Mouse (Mus musculus) cerebellum, adult 9-10 months (tissue): ENCODE measurements around the gene Arap1.

Experiments used
- DNase-seq: peaks from one replicate; pipeline ENCODE4 v3.0.0; 2022

Arap1 gene

DNA sequence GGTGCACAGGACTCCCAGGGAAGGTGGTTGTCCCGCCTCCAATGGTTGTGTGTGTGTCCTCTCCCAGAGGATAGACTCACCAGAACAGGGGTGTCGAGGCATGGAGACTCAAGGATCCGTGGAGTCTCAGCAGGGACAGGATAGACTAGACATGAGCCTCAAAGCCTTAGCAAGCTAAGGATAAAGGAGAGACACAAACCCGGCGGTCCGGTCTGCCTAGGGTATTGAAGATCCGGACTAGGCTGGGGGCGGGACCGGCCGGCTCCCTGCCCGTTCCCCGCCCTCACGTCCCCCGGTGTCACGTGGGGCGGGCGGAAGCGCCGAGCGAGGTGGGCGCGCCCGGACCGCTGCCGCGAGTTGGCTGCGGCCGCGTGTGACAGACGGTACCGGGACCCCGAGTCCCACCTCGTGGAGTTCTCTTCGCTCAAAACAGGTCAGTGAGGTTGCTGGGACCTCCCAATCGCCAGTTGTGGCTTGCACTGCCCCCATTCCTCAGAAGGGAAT, at the start of gene Arap1:
Gene Arap1 (plus strand): TSS at position 301 of the 504 bp plus-strand sequence.
- no peak for DNase-seq

DNA sequence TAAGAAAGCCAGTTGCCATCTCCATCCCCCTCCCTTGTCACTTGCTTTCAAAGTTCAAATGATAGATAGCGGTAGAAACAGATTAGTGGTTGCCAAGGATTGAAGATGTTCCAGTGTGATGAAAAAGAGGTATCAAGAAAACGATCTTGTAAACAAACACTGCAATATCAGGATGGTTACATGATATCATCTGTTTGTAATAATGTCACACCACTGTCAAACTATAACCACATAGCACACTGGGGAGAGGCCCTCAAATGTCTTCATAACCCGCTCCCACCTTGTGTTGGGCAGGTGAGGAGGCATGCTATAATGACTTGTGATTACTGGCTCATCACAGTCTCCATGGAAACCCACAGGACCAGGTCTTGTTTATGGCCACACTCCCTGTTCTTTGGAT, 49.5 kb upstream of the Arap1 start:
- DNase-seq, result peak; percentile 26

DNA sequence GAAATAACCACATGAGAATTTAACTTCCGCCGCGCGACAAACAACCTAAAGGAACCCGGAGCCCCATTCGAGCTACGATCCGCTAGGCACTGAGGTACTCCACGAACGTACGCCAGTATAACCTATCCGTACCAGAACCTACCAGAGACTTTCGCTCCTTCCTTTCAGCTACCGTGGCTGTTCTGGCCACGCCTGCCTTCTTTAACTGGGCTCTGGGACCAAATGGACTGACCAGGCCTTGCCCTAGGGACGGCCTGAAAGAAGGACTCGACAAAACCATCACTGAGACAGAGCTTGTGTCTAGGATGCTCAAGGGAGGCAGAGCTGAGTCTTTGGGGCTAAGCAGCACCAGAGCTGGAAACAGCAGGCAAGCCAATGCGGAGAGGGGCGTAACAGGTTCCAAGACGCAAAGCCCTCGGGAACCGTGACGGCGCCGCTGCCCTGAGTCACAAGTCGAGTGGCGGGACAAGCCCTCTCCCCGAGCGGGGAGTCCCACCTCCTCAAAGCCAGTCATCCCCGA, 46.4 kb upstream of the Arap1 start:
- DNase-seq, result no peak

DNA sequence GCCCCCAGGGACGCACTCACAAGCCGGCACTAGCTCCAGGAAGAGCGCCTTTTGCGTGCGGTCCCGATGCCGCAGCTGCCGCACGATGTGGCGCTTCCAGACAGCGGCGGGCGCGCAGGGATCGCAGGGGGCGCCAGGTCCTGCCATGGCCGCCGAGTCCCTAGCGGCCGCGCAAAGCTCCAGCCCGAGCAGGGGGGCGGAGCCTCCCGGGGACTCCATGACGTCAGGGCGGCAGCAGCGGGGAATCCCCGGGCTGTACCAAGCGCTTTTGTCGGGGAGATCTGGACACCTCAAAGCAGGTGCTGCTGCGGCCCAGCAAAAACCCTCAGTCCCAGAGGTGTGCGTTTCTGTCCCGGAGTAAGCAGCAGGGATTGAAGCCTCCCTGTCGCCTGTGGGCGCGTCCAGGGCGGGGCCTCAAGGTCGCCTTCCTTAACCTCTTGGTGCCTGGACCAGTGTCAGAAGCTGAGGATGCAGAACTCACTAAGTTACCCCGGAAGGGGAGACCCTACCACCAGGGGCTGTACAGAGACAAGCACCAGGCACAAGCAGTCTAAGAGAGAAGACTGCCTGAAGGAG, 45.9 kb upstream of the Arap1 start, which contains the start of gene Atg16l2:
Gene Atg16l2 (minus strand): TSS at position 371 of the 576 bp plus-strand sequence.
- peak; percentile 97 for DNase-seq

DNA sequence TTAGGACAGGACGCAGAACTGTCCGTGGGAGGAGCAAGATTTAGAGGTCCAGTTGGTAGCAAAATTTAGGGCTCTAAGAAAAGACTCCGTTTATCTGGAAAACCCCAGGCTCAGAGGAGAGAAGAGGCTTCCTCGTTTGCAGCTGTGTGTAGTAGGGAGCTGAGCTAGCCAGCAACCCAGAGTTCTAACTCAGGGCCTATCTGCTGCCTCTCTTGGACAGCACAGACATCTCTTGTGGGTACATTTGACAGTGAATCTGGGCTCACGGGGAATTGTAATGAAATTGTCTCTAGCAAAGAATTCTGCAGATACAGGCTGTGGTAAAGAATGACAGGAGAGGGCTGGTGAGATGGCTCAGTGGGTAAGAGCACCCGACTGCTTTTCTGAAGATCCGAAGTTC, 45.2 kb upstream of the Arap1 start:
- peak; percentile 52 for DNase-seq

DNA sequence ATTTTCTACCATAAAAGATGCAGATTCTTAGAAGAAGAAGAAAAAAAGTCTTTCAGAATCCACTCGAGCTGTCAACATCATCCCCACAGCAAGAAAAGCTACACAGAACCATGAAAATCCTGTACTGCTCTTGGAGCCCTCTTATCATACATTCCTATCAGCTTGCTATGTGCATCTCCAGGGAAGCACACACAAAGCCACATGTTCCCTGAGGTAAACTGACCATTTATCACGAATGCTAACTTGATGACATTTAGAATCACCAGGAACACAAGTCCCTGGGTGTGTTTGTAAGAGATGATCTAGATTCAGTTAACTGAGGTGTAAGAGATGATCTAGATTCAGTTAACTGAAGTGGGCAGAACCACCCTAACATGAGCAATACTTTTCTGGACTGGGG, 41.0 kb upstream of the Arap1 start:
- DNase-seq, result no peak

DNA sequence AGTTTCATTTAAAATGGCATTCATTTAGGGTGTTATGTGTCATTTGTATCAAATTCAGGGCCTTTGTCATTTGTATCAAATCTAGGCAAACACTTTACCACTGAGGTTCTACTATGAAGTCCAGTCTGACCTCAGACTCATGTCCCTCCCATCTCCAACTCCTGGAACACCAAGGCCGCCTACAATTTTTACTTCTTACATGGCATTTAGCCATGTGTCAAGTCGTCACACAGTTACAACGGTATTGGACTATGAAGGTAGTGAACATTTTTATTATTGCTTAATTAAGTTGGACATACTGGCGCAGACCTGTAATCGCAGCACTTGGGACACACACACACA, 37.9 kb upstream of the Arap1 start:
- no peak for DNase-seq

DNA sequence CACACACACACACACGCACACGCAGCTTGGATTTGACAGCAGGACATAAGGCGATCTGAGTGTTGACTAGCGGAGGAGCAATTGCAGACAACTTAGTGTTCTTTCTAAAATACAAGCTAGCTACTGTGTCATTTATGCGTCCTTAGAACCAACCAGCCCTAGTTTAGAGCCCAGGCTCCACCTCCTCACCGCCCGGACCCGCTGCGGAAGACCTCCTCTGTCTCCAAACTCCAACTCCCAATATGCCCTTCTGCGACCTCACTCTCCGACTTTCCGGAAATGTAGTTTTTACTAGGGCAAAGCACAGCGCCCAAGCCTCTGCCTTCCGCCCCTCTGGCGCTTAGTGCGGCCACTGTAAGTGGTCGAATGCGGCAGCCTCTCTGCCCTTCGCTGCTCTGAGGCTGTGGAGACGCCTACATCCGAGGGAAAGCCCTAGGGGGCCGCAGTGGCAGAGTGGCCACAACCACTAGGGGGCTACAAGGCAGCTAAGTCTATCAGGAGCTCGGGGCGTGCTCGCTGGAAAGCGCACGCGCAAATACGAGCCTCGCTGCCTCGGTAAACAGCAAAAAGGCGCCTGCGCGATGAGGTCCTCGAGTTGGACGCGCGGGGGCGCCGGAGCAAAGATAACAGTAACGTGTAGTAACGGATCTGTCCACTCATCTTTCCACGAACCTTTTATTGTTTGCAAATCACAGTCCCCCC, 37.4 kb upstream of the Arap1 start:
- peak; percentile 99 for DNase-seq

DNA sequence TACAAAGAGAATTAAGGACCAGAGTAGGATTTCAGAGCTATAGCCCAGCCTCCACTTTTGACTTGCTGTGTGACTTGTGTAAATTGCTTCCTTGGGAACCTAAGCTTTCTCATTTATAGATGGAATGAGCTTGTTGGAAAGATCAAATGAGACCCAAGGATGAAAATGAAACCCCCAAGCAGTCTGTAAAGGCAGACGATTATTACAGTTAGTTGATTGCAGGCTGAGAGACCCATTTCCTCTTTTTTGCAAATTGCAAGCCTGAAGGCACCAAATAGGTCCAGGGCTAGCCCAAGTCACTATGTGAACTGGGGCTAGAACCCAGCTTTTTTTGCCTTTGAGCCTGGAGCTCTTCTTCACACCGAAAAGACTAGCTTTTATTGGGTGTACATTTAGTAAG, 36.8 kb upstream of the Arap1 start:
- no peak for DNase-seq

DNA sequence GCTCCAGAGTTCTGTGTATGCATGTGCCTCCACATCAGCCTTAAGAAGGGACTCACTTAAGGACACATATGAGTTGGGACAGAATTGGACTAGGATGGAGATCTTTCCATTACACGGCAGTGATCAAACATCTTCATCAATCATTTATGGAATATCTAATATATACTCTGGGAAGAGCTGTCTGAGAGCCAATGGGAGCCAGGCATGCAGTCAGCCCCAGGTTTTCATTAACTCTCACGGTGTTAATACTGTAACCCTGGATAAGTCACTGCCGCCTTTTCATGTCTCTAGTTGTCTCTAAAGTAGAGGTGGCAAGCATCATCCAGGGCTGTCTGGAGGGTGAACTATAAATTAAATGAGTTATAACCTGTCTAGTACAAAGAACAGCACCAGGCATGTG, 34.8 kb upstream of the Arap1 start:
- no peak for DNase-seq

DNA sequence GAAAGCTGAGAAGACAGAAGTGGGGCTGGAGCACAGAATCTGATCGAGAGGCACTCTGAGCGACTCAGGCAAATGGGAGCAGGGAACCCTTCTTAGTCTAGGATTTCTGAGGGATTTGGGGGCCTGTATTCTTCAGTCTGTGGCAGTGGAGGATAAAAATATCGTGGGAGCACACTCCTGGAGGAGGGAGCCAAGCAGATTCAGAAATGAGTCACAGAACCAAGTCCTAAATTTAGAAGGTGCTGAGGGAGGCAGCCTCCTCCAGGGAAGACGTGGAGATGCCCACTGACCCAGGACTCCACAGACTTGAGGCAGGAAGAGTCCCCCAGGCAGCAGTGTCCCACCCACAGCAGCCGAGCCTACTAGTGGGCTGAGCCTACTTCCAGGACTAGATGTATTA, 33.5 kb upstream of the Arap1 start:
- no peak for DNase-seq

DNA sequence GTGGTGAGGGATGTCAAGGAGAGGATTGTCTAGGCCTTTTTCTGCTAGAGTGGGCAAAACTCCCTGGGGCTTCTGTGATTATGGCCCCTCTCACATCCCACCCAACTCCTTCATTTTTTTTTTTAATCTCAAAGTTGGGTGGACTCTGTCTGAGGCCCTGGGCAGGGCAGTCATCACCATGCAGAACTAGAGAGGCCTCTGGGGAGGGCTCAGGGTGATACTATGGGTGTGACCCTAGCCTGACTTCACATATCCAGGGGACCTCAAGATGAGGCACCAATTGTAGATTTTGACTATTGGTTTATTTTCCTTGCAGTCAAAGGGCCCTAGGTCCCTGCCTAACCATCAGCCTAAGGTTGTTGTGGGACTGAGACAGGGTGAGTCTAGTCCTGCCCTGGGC, 32.2 kb upstream of the Arap1 start:
- DNase-seq, result no peak

DNA sequence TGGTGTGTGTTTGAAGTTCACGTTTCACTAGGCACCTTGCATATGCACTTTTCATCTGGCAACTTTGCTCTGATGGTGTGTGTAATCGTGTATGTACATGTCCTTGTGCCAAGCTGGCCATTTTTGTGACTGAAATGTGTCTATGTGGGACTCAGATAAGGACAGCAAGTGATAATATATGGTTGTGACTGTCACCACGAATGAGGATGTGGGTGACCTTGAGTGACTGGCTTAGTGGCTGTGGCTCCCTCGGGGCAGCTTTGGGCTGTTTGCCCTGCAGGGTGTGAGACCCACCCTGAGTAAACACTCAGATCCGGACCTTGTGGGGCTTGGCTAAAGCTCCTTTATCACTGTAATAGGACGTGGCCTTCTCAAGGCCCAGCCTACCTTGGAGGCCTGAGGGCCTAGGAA, 31.3 kb upstream of the Arap1 start:
- DNase-seq, result no peak

DNA sequence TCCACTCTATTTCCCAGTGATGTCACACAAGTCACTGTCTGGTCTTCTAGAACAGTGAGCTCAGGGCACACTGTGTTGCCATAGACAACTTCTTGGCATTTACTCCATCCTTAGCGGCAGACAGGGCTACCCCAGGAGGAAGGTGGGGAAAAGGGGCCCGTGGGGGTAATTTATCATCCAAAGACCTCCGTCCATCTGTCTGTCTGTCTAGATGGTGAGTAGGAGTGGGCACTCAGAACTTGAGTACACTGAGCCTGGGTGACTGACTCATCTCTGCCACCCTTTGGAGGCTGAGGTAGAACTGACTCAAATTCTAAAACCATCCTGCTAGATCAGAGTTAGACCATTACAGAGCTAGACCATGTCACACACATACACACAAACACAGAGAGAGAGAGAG, 30.9 kb upstream of the Arap1 start, which contains the start of gene Stard10:
Gene Stard10 (plus strand): TSS at position 73 of the 400 bp plus-strand sequence.
- no peak for DNase-seq

DNA sequence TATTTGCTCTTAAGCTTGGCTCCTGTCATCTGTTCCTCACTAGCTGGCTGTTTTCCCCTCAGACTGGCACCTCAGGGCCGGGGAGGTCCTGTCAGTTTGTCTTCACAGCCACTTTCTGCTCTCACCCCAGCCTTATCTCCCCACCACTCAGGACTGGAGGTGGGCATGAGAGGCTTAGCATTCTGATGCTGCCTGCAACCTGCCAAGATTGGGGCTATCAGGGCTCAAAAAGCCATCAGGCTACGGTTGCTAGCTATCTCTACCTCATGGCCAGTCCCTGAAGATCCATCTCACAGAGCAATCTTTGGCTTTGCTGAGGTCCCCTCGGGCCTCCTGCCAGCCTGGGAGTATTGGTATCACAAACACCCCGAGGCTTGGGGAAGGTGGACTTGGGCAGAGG, 29.0 kb upstream of the Arap1 start:
- DNase-seq, result no peak

DNA sequence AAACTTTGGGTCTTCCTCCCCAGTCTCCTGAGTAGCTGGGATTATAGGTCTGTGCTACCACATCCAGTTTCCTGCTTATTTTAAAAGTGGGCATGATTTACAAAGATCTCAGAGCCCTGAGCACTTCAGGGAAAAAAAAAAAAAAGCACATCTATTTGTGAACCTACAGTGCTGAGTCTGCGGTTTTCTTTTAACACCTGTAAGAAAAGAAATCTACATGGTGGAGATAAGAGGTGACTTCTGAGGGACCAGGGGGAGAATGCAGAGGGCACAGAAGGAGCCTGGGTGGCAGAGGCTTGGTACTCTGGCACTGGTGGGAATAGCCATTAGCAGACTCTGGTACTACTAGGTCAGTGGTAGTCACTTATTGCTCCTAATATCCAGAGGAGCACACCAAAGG, 28.1 kb upstream of the Arap1 start:
- DNase-seq, result no peak

DNA sequence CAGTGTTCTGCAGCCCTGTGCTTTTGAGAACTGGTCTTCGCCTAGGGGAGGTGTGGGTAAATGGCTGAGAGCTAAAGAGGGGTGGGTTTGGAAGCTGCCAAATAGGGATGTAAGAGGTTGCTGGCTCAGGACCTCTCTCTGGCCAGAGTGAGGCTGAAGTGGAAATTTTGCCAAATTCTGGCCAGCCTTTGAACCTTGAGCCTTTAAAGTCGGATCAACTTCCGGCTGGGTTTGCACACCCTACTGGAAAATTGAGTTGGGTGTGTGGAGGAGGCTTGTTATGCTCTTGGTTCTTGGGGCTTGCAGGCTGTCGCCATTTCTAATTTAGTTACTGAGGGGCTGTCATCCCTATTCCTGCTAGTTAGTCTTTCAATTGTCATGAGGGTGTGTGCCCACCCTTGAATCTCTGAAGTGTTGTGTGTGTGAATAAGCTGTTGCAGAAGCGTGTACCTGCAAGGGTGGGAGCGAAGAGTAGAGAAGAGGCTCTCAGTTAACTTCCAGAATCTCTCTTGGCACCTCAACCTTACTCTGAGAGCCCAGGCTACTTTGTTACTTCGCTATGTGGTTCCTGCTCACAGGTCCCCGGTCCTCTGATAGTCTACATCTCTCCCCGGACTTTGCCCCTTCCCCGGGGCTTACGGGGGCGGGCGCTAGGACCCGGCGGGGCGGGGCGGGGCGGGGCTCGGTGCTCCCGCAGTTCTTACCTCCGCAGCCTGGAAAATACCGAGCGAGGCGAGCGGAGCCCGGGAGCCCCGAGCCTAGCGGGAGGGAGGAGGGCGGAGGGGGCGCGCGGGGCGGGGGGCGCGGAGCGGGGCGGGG, 27.3 kb upstream of the Arap1 start:
- no peak for DNase-seq

DNA sequence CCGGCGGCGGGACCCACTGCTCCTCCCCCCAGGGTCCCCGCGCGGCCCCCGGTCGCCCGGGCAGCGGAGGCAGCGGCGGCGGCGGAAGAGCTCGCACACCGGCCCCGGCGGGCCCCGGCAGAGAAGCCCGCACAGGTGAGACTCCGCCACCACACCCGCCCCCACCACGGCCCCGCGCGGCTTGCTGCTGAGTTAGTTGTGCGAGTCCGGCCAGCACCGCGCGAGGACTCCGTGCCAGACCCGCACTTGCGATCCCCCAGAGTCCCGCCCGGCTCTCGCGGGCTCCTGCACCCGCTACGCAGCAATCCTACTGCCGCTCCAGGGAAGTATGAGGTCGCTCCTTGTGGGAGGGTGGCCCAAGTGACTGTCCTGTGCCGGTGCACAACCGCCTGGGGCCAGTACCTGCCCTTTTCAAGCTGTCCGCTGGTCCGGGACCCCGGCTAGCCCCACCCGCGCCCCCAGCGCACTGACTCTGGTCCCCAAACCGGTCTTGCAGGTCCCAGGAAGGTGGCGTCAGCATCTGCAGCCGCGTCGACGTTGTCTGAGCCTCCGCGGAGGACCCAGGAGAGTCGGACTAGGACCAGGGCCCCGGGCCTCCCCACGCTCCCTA, 26.5 kb upstream of the Arap1 start:
- no peak for DNase-seq

DNA sequence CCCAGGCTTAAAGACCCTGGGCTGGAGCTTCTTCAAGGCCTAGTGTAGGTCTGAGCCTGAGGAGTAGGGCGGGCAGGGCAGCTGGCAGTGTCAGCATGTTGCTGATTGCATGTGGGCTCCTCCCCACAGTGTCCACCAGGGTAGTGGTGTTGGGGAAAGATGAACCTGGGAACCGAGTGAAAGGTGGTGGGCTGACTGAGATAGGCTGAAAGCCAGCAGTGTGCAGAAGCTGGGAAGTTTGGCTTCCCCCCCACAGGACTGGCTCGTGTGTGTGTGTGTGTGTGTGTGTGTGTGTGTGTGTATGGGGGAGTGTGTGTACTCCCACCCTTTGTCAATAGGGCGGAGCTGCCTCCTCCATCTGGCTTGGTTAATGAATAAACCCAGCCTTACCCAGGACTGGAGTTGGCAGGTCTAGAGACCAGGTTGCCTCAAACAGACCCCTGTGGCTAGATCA, 24.7 kb upstream of the Arap1 start:
- peak; percentile 66 for DNase-seq

DNA sequence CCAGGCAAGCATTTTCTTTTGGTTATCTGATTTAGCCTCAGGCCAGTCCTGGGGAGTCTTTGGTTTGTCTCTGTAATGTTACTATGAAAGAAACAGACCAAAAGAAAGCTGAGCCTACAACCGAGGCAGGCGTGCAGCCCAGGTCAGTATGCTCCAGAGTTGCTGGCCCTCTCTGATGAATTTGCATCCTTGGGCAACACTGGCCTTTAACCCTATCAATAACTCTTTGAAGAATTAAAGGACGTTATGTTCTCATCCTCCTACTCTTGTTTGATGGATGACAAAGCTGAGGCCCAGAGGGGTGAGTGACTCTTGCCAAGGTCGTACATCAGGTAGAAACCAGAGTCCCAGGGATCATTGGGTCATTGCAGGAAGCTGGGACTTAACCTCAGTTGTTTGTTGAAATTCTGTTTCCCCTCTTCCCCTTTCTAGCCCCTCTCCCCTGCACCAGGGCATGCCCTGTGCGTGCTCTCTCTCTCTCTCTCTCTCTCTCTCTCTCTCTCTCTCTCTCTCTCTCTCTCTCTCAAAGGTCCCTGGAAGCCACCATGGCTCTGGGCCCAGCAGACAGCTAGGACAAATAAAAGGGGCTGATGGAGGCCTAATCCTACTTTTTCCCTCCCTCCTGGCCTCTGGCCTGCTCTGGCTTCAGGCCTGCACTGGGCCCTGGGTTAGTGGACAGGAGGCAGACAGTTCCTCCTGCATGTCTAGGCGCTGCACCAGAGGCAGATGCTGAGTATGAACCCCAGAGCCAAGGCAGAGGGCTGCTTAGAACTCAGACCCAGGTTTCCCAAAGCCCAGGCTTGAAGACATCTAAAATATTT, 23.5 kb upstream of the Arap1 start:
- peak; percentile 56 for DNase-seq

DNA sequence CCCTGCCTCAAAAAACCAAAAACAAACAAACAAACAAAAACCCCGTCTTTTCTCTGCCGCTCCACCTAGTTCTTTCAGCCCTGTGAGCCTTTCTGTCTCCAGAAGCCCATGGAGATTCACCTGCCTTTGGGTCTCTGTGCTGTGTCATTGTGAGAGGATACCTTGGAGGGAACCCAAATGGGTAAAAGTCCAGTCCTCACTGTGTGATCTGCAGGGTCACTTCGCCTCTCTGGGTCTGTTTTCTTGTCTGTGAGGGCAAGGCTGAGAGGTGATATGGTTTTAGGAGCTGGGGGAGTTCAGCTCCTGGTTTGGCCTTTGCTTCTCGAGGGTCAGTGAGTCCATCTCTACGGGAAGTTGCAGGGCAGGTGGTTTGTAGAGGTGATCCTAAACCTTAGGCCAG, 21.9 kb upstream of the Arap1 start:
- DNase-seq, result peak; percentile 27

DNA sequence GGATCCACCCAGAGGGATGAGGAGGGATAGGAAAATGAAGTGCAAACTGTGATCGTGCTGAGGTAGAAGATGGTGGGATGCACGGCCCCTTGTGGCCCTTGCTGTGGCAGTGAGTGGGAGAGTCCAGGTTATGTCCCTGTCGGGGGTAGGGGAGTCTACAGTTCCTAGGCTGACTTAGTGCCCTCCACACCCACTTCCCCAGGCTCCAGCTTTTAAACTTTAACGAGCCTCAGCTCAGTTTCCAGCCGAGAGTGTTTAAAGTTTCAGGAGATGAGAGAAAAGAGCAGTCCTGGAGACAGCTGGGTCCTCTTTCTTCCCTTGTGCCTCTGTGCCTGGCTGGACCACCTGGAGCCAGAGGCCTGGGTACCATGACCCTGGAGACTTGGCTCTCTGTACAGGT, 20.6 kb upstream of the Arap1 start:
- peak; percentile 34 for DNase-seq
